Mouse (Mus musculus): ENCODE results near the gene Ptprr.

Gene Ptprr

GRCm38 (mm10) chr10:116017845-116018479 is at the start of gene Ptprr:
TSS of gene Ptprr (plus strand) at chr10:116018213.
- in situ Hi-C loops (cut with MboI), result no loop called here

GRCm38 (mm10) chr10:115976345-115976744 is 41.7 kb upstream of the Ptprr start:
- in situ Hi-C loops (cut with MboI), result no loop called here

- in situ Hi-C loops (cut with MboI), result no loop called here
Measured at GRCm38 (mm10) chr10:115978992-115979391, 39.0 kb upstream of the Ptprr start.

GRCm38 (mm10) chr10:115980018-115980417 is 38.0 kb upstream of the Ptprr start:
- in situ Hi-C loops (cut with MboI), result no loop called here

DNA sequence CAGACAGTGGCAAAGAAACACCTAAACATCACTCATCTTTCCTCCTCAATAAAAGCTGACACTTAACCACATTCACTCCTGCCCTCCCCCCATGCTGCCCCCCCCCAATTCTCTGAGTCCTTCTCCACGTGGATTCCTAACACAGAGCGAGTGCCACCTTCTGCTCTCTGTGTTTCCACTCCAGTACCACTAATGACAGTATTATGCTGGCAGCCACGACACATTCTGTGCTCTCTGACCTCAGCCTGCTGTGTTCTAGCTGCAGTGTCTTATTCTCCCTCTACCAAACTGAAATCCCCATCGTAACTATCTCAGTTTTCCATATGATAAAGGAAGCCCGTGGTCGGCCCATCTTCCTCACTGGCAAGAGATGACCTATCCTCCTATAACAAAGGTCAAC is 33.7 kb upstream of the Ptprr start:
- in situ Hi-C loops (cut with MboI), result no loop called here

DNA sequence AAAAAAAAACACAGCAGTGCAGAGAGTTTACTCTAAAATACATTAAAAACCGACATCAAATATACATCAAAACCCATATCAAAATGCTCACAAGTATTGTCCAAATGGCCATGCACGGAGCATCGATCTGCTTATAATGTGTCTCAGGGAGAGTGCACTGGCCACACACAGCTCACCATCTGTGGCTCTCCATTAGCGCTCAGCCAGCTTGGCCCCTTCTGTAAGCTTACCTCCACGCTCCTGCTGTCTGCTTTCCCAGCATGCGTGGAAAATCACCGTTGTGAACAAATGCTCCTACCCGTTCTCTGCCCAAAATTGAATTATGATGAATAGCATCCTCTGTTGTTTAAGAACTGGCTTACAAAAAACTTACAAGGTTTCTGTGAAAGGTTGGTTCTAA is 16.2 kb upstream of the Ptprr start:
- in situ Hi-C loops (cut with MboI), result no loop called here

DNA sequence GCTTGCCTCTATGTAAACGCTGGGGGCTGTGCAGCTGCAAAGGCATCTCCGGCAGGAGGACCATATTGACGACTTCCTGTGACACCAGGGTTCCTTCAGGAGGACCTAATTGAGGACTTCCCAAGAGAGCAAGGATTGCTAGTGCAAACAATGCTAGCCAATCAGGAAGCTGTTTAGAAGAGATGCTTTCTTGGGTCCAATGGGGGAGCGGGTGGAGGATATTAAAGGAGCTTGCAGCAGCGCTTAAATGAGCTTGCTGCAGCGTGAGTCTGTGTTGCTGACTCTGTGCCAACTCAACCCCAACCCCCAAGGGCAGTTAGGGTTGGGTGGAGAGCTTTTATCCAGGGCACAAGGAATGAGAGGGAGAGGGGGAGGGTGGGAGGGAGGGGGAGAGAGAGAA is 11.3 kb upstream of the Ptprr start:
- in situ Hi-C loops (cut with MboI), result no loop called here

DNA sequence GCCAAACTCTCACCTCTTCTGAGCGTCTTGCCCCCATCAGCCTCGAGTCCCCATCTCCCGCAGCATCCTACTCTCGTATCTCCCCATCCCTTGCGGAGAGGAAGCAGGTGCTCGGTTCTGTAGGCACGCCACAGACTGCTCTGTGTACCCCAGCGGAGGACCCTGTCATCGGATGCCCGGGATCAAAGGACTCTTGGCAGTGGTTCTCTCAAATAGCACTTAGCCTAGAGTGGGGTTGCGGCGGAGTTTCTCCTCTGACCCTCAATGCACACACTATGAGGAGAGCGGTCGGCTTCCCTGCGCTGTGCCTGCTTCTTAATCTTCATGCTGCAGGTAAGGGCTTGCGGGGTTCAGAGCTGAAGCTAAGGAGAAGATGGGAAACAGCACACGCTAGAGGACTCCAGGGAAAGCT is 473 bp downstream of the Ptprr start:
- in situ Hi-C loops (cut with MboI), result no loop called here

GRCm38 (mm10) chr10:116019086-116019860 is 1.3 kb downstream of the Ptprr start:
- in situ Hi-C loops (cut with MboI), result no loop called here

GRCm38 (mm10) chr10:116021081-116021480 is 3.1 kb downstream of the Ptprr start:
- in situ Hi-C loops (cut with MboI), result no loop called here

GRCm38 (mm10) chr10:116038150-116038549 is 20.1 kb downstream of the Ptprr start:
- in situ Hi-C loops (cut with MboI), result no loop called here

DNA sequence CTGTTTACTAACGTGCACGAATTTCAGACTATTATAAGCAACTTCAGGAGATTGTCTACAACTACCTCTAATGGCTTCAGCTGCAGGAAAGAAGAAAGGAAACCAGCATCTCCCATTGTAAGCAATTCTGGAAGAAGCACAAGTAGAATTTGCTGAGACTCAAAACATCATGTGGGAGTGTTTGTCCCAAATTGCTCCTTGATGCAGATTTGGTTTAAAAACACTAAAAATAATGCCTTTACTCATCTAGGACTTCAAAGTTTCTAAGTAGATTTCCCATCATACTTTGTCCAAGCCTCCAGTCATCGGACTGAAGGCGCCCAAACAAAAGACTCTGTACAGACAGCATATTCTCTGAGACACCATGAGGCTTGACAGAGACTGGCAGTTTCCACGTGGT is 57.9 kb downstream of the Ptprr start:
- in situ Hi-C loops (cut with MboI), result no loop called here

GRCm38 (mm10) chr10:116078636-116079035 is 60.6 kb downstream of the Ptprr start:
- in situ Hi-C loops (cut with MboI), result no loop called here

DNA sequence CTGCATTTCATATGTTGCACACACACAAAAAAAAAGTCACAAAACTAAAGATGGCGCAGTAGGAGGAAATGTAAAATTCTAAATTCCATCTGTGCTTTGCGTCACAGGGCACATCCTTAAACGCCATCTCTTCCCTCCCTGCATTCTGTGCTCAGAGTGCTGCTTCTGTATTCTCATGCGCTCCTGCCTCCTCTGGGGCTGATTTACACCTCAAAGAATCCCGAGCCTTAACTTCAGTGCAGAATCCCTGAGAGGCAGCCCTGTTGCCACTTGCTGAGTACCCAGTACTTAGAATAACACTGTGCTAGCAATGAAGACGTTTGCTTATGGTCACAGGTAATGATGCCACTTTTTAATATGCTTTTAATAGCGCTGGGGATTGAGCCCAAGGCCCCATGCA is 61.4 kb downstream of the Ptprr start:
- in situ Hi-C loops (cut with MboI), result no loop called here

DNA sequence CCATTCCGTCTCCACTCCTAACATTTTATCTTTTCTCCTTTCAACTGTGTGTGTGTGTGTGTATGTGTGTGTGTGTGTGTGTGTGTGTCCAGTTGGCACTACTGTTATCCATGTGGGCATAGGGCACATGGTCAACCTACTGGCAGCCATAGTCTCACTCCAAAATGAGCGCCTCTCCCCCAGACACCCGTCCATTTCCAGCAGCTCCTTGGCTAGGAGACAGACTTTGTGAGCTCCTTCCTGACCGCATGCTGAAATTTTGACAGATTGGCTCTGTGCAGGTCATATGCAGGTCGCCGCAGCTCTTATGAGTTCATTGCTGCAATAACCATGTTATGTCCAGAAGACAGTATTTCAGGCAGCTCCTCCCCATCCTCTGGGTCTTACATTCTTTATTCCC is 62.8 kb downstream of the Ptprr start:
- in situ Hi-C loops (cut with MboI), result no loop called here

DNA sequence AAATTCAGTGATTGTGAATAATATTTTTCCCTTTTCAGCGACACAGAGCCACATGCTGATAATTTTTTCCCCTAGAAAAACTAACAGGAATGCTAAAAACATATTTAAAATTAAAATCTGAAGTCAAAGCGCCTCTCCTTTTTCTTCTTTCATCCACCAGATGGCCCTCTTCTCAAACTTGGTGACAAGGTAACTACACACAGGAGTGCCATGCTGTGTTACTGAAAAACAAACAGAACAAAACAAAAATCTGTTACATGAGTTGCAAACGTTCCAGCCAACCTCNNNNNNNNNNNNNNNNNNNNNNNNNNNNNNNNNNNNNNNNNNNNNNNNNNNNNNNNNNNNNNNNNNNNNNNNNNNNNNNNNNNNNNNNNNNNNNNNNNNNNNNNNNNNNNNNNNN is 66.0 kb downstream of the Ptprr start:
- in situ Hi-C loops (cut with MboI), result no loop called here

- in situ Hi-C loops (cut with MboI), result no loop called here
Measured at GRCm38 (mm10) chr10:116096466-116096865, 78.5 kb downstream of the Ptprr start.

DNA sequence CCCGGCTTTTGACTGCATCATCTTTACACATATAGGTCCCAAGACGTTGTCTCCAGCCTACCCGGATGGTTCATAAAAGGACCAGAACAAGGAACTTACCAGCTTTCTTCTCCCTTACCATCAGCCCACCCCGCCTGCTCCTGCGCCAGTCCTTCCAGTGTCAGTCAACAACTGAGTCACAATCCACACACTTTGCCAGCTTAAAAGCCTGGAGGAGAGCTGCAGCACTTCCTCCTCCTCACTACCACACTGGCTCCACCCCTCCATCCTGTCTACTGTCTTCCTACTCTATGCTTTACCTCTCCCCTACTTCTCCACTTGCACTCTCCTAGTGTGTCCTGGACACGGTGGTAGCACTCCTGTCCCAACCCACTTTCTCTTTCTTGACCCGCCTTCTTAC is 80.5 kb downstream of the Ptprr start:
- in situ Hi-C loops (cut with MboI), result no loop called here

DNA sequence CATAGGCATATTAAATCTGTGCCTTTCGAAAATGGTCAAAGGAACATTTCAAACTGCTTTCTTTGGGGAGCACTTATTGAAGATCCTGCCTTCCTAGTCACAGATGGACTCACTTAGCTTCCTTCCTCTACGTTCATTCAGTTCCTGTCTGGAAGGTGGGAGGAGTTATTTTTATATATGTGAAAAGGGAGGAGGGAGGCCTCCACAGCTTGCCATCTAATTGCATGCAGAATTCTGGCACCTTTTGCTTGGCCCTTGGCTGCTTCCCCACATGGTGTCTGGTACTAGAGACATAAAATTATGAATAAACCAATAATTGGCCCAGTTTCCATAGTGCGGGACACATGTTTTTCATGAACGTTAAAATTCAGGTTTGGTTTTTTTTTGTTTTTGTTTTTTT is 90.2 kb downstream of the Ptprr start:
- in situ Hi-C loops (cut with MboI), result no loop called here

DNA sequence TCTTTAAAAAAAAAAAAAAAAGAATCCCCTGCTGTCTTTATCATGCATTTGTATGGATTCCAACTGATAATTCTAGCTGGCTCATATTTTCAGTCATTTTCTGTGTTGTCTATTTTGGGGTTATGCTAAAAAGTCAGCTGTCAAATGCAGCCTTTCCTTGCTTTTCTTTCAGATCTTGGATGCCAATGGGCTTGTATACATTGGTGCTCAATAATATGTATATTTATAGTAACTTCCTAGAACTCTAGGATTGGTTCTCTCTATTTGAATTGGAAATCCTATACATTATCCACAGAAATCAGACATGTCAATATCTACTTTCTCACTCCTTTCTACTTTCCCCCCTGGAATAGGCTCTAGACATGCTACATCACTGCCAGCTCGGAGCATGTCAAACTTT is 90.7 kb downstream of the Ptprr start:
- in situ Hi-C loops (cut with MboI), result no loop called here

DNA sequence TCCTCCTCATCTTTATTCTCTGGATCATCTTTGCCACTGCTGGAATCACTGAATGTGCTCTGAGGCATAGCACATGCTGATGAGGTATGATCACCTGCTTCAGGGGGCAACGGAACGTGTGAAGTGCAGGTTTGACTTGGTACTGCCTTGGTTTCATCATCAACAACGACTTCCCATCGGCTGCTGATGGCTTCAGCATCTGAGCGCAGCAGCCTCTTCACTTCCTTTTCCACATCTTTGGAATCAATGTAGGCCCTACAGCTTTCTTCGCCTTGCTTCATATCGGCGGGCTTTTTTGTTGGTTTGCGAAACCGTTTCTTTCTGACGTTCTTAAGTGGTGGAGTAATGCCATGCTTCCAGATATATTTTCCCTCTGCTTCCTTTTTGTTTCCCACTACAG is 94.9 kb downstream of the Ptprr start:
- in situ Hi-C loops (cut with MboI), result no loop called here

DNA sequence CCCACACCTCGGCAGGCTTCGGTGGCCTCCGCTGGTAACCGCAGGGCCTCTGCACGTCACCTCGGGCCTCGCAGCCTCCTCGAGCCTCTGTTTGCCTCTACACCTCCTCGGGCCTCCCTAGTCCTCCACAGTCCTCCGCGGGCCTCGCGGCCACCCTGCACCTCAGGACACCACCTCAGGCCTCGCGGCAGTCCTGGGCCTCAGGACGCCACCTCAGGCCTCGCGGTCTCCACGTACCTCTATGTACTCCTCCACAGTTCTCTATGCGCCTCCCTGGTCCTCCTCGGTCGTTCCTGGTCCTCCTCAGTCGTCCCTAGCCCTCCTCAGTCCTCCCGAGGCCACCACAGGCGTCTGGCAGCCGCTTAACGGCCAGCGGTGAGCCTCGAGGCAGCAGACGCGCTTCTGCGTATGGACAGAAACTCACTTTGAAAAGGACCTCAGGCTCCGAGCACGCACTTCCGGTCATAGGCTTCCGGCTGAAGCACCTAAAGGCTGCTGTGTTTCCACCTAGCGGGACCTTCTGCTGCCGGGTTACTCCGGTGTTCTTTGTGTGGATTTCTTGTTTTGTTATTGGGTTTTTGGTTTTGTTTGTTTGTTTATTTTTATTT is 96.0 kb downstream of the Ptprr start, which contains the start of gene 4933416C03Rik:
4933416C03Rik (minus strand) TSS at position 51 of the 608 bp plus-strand sequence.
- in situ Hi-C loops (cut with MboI), result no loop called here

Measured in mature B cell (primary cell).